Mouse (Mus musculus): ENCODE measurements around the gene Olfr1157. TPM values are rescaled to one million over a fixed set of nuclear protein-coding genes. Genes with fewer than 3 reads are reported as not detected.

Olfr1157 gene
- not detected for total RNA-seq (2021)

DNA sequence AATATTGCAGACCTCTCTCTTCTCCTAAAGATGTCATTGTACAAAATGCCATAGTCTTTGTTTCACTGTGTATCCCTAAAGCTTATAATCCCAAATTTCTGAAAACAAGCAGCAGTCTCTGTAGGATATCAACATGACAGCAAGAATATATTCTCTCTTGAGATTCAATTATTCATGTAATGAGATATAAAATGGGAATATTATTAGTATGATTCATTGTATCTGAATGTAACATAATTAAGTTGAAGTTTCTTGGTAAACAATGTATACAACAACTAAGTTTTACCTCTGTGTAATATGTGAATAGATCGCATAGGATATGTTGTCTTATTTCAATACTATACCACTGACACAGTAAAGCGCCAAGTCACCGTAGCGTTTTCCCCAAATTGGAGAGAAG is at the start of gene Olfr1157:
Olfr1157 (minus strand) TSS at position 101 of the 400 bp plus-strand sequence.
- no peak for DNase-seq
- intact Hi-C loops (cut with DNase I): no loop called here

DNA sequence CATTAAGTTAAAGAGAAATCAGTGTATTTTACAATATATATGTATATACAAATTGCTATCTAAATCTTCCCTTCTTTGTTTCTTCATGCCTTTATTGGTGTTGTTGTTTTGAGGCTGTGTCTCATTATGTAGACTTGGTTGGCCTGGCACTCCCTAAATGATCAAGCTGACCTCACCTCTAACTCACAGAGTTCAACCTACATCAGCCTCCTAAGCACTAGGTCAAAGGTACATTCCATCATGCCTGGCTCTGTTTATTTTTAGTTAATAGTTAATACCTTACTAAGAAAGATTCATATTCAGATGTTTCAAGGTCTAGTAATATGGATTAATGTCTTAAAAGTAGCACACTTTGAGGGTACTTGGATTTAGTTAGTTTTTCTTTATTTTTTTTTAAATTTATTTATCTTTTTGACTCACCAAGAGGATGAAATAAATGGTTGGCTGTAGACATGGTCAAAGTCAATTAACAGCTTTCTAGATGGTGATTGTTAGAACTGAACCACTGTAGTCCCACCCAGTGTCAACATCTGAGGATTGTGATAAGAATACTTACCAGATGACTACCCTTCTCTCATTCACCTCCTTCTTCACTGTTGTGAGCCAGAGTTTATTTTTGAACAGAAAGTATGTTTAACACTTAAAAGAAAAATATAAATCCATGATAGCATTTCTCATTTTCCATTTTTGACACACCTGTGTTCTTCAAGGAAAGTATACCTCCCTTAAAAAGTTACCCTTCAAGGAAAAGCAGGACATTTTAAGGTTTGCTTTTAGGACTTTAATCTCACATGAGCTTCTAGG is 39.6 kb upstream of the Olfr1157 start, which contains the start of gene Olfr1160:
Olfr1160 (minus strand) TSS at position 754 of the 804 bp plus-strand sequence.
- DNase-seq: no peak

DNA sequence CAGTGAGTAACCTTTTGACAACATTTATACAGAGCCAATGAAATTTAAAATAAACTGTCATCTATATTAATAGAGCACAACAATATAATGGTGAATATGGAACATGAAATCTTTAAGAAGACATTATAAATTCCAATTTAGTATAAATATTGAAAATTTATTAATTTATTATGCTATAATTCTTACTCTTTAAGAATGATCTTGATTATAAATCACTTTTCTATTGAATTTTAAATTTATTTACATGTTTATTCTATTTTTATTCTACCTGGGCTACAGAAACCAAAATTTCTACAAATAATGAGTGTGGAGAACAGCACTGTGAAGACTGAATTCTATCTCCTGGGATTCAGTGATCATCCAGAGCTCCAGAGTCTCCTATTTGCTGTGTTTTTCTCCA is 21.7 kb upstream of the Olfr1157 start, which contains the start of gene Olfr1158:
Olfr1158 (plus strand) TSS at position 301 of the 400 bp plus-strand sequence.
- intact Hi-C loops (cut with DNase I): no loop called here

More for the DNA sequence above, 39.6 kb upstream of the Olfr1157 start, which contains the start of gene Olfr1160:
- intact Hi-C loops (cut with DNase I): no loop called here

GRCm38 (mm10) chr2:87974563-87974962 is 6.5 kb upstream of the Olfr1157 start, which contains the start of gene Olfr74:
TSS of gene Olfr74 (minus strand) at chr2:87974663.
- intact Hi-C loops (cut with DNase I): no loop called here

More for the DNA sequence above, 21.7 kb upstream of the Olfr1157 start, which contains the start of gene Olfr1158:
- no peak for DNase-seq

DNA sequence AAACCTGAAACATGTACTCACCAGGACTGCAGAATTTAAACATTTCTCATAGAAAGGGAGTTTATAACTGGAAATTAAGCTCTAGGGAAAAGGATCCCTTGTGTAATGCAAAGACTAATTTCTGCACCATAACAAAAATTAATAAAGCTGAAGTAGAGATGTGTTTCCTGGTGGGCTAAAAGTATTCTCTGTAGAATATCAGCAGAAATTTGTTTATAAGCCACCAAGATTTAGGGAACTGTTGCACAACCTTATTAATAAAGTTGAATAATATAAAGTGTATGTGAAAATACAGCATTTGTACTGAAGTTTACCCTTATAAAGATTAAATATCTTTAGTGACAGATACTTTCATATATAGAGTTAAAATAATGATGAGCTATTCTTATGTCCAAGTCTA is 15.1 kb downstream of the Olfr1157 start, which contains the start of gene Olfr1156:
Olfr1156 (minus strand) TSS at position 101 of the 400 bp plus-strand sequence.
- no peak for DNase-seq
- intact Hi-C loops (cut with DNase I): no loop called here

More at GRCm38 (mm10) chr2:87974563-87974962, 6.5 kb upstream of the Olfr1157 start, which contains the start of gene Olfr74:
- DNase-seq: no peak

- intact Hi-C loops (cut with DNase I): no loop called here
- no peak for DNase-seq
Observed at GRCm38 (mm10) chr2:87945037-87945436, 23.1 kb downstream of the Olfr1157 start, which contains the start of gene Olfr1155. TSS of gene Olfr1155 (minus strand) at chr2:87945137.

Other genes with a start within 250 kb of the Olfr1157 start
- not detected for gene Olfr1138, start 228.3 kb downstream of the Olfr1157 start, total RNA-seq (2021)
- not detected for gene Olfr1140, start 224.5 kb downstream of the Olfr1157 start, total RNA-seq (2021)
- not detected for gene Olfr1141, start 214.3 kb downstream of the Olfr1157 start, total RNA-seq (2021)
- not detected for gene Olfr152, start 188.8 kb downstream of the Olfr1157 start, total RNA-seq (2021)
- gene Olfr1143, start 167.7 kb downstream of the Olfr1157 start, total RNA-seq (2021): not detected
- gene Olfr1145, start 158.5 kb downstream of the Olfr1157 start, total RNA-seq (2021): not detected
- gene Olfr1148, start 137.8 kb downstream of the Olfr1157 start, total RNA-seq (2021): not detected
- gene Olfr1150-ps1, start 124.3 kb downstream of the Olfr1157 start, total RNA-seq (2021): not detected
- not detected for gene Olfr1151, start 112.4 kb downstream of the Olfr1157 start, total RNA-seq (2021)
- gene Olfr1152, start 101.8 kb downstream of the Olfr1157 start, total RNA-seq (2021): not detected
- gene Olfr1153, start 73.3 kb downstream of the Olfr1157 start, total RNA-seq (2021): not detected
- gene Olfr1154, start 63.1 kb downstream of the Olfr1157 start, total RNA-seq (2021): not detected
- gene Olfr1155, start 23.2 kb downstream of the Olfr1157 start, total RNA-seq (2021): not detected
- gene Olfr1156, start 15.2 kb downstream of the Olfr1157 start, total RNA-seq (2021): not detected
- gene Olfr74, start 6.4 kb upstream of the Olfr1157 start, total RNA-seq (2021): not detected
- gene Olfr1158, start 21.8 kb upstream of the Olfr1157 start, total RNA-seq (2021): not detected
- gene Olfr1160, start 40.0 kb upstream of the Olfr1157 start, total RNA-seq (2021): not detected
- not detected for gene Olfr1161, start 54.5 kb upstream of the Olfr1157 start, total RNA-seq (2021)
- not detected for gene Olfr73, start 69.4 kb upstream of the Olfr1157 start, total RNA-seq (2021)
- gene Olfr1162, start 82.8 kb upstream of the Olfr1157 start, total RNA-seq (2021): not detected
- not detected for gene Olfr1163, start 103.5 kb upstream of the Olfr1157 start, total RNA-seq (2021)
- not detected for gene Olfr1164, start 125.7 kb upstream of the Olfr1157 start, total RNA-seq (2021)
- not detected for gene Olfr1166, start 160.0 kb upstream of the Olfr1157 start, total RNA-seq (2021)
- not detected for gene Olfr1167, start 186.9 kb upstream of the Olfr1157 start, total RNA-seq (2021)
- not detected for gene Olfr1168, start 213.6 kb upstream of the Olfr1157 start, total RNA-seq (2021)

All from heart, postnatal 36 days (tissue).